Mouse (Mus musculus) kidney, postnatal 36 days (tissue): Measurements from ENCODE around the gene Fgfr2.
"Not testable (repeated sequence)": the region's sequence is repeated elsewhere in the genome, so short reads cannot be mapped to it uniquely, and the experiment has no call there.

ENCODE experiments used
- DNase-seq, 2 experiments: peaks; one replicate each; pipeline ENCODE4 v3.0.0; 2021 to 2022; ENCODE audit warnings: mixed read lengths in 2 of 2

The Fgfr2 gene

DNA sequence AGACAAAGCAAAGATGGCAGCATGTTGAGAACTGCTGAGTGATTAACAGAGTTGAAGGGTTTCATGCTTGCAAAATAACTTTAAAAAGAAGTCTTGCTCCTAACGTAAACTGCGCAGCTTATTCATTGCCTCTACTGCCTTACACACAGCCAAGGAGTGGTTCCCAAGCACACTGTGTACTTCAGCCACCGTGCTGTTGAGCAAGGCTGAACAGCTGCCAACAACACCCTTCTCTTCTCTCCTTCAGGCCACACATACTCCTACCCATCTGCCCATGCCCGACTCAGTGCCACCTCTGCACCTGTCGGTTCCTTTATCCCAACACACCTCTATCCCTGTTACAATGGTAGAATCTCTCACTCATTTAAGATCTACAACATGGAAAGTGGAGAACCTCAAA, 2620.1 kb downstream of the Fgfr2 start:
- DNase-seq, result no peak

DNA sequence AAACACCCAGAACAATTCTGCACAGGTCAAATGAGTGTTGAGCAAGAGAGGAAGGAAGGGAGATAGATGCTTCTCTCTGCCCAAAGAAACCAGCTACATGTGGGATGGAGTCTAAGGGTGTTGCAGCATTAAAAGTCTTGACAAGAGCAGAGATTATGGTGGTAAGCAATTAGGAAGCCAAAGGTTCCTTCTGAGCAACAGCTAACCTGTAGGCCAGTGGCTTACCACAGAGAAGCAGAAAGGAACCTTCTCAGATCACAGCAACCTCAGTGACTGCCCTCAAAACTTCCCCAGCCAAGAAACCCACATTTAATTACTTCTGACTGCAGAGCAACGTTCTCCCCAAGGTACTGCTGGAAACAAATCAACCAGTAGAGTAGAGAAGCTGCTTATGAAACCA, 2621.7 kb downstream of the Fgfr2 start:
- DNase-seq, result no peak

DNA sequence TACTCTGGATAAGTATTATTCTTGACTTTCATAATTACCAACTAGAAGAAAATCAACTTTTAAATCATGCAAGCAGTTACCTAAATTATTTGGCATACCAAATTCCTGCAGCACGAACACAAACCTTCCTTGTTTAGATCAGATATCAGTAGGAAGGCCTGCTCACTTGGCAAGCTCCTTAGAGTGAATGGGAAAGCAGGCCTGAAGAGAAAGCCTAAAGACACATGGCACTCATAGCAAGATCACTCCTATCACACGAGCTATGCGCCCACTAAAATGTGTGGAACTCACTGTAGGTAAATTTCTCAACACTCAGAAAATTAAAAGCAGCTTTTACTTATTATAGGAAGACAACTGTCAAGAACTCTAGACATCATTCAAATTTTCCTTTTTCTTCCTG, 2629.8 kb downstream of the Fgfr2 start:
- no peak for DNase-seq

DNA sequence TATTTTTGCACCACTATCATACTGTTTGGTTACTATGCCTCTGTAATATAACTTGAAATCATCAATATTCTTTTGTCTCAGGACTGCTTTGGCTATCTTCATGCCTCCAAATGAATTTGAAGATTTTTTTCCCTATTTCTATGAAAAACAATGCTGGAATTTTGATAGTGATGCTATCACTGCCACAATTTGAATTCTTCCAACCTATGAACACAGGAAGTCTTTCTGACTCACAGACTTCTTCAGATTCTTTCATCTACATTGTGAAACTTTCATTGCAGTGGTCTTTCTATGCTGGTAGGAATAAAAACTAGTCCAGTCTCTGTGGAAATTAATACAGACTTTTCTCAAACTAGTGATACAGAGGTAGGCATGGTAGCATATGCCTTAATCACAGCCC, 2631.1 kb downstream of the Fgfr2 start:
- no peak for DNase-seq

DNA sequence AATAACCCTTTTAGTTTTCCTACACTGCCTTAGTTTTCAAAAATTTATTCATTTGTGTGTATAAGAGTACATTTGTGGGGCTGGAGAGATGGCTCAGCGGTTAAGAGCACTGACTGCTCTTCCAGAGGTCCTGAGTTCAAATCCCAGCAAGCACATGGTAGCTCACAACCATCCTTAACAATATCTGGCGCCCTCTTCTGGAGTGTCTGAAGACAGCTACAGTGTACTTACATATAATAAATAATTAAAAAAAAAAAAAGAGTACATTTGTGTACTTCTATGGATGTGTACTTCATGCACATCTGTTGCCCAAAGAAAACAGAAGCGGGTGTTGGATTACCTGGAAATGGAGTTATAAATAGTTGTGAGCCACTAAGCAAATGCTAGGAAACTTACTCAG, 2644.1 kb downstream of the Fgfr2 start:
- DNase-seq, result peak in 1 of 2 experiments; percentile 13

DNA sequence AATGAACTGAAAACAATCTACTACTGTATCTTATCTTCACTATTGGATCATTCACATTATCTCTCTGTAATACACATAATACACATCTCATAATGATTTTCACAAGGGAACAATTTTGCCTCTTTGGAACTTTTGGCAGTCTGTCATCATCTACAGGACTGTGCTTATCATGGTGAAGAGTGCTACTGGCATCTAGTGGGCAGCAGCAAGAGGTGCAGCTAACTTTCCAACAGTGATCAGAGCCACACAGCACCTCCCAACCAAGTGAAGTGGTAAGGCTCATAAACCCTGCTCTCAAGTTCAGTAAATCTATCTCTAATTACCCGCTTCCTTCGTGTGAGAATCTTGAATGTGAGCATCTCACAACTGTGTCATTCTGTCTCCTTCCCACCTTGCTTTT, 2647.2 kb downstream of the Fgfr2 start:
- DNase-seq, result peak; percentile 44 to 60

DNA sequence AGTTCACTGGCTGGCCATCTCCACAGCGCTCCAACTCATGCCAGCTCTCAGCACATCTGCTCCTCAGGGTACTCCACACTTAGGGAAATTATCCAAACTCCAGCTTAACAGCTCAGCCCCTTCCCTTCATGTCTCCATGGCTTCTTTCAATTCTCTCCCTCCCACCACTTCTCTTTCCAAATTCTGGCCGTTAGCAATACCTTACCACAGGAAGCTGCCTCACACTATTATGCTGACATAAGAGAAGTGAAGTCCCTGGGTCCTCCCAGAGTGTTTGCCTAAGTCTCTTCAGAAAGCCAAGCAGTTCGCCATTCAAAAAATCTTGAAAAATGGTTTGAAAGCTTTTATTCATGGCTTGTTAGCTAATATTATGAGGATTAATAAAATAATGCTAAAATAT, 2649.3 kb downstream of the Fgfr2 start:
- no peak for DNase-seq

DNA sequence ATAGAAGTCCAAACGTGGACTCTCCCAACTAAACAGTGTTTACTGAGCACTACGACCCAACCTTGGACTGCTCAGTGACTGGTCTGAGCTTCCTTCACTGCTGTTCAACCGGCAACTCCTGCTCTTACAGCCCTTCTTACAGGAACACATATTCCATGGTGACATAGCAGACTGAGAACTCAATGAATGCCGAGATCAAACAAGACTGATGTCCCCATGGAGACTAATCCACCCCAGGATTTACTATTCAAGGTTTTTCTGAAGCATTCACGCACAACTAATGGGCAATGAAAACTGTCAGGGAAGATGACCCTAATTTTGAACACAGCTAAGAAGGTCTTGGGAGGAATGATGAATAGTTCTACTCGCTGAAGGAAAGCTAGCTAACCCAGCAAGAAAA, 2650.5 kb downstream of the Fgfr2 start:
- no peak for DNase-seq

DNA sequence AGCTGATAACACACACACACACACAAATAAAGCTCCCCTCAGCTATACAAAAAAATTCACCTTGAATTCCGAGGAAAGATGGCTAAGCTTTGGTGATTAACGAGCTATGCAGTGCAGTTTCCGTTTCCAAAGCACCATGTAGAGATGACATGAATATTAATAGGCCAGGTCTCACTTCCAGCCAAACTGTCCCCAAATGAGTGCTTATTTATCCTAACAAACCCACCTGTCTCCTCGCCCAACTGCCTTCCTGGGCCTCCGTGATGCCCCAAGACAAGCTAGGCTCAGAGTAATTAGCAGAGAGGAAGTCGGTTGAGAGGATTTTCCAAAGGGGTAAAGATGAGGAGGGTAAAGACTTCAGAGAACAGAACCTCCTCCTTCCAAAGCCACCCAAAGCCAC, 2652.1 kb downstream of the Fgfr2 start:
- no peak for DNase-seq

DNA sequence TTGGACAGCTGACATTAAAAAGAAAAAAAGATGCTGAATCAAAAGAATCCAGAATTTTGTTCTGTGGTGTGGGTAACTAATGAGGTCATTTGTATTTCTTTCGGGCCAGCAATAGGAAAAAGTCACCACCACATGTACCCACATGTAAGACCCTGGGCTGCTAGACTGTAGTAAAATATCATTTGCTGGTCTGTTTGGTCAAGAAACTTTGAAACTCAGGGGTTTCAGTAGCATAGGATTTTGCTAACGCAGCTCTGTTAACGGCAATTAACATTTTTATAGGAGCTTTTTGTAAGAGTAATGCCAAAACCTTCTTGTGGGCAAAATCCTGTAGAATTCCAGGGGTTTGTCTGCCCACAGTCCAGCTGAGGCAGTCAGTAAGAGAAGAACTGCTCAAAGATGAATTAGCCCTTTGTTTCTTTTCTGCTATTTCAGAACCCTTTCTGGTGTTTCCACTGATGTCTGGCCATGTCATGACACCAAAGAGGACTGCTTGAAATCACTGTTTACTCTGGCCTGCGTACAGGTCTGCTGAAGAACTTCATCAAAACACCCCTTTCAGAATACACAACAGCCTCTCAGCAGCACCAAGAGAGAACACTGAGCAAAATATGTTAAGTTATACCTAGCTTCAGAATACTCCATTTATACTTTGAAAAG, 2667.4 kb downstream of the Fgfr2 start:
- peak in 1 of 2 experiments; percentile 12 for DNase-seq

DNA sequence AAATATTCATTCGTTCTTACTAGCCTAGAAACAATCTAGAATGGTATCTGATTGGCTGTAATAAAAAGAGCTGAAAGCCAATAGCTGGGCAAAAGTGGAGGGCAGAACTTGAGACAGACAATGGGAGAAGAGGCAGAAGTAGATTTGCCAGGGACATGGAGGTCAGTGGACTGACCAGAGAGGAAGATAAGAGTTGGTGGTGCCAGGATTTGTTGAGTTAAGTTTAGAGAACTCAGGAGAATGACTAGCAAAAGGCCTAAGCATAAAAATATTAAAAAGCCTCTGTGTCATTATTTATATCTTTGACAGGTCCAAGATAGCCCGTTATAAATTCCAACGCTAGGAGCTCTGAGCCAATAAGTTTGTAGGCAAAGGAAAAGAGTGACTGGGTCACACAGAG, 2668.9 kb downstream of the Fgfr2 start:
- no peak for DNase-seq

DNA sequence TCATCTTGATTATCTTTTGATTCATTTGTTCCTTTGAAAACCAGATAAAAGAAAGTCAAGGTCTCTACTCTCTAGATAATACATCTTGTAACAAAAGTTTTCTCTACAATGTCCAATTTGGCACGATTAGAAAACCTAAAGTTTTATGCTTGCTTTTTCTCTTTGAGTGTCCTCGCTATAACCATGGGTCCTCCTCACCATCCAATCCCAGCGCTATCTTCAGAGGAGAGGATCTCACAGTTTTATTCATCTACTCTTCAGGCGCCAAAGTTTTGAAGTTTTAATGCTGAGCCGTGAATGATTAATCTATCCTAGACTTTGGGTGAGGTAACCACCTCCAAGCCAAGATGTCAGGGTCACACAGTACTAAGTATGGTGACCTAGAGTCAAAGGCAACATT, 2687.4 kb downstream of the Fgfr2 start:
- no peak for DNase-seq

DNA sequence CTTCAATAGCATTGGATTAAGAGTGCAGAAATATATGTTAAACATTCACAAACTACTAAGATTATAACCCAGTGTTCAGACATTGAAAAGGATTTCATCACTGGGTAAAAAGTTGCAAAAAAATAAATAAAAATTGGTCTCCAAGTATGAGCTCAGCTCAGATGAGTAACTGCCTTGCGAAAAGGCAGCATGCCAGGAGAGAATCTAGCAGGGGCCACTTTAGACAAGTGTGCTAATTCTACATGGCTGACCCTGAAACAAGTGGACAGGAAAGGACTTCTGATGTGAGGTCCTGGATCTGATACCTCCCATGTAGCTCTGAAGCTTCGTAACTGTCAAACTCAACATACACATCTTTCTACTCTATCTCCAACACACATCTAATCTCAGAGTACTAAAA, 2691.0 kb downstream of the Fgfr2 start:
- no peak for DNase-seq

DNA sequence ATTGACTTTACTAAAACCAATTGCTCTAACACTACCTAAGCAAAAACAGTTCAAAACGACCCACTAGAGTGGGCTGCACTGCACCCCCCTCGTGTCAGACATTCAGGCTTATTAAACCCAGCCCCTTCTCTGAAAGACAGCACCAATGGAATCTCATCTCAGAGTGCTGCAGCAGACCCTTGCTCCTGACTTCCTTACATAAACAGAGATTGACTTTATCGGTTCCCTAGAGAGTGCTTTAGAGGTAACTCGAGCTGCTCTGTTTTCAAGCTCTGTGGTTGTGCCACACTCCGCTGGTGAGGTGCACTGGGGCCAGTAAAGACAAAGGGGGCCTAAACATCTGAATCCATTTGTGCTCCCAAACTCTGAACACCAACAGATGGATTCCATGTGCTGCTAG, 2696.6 kb downstream of the Fgfr2 start:
- no peak for DNase-seq

DNA sequence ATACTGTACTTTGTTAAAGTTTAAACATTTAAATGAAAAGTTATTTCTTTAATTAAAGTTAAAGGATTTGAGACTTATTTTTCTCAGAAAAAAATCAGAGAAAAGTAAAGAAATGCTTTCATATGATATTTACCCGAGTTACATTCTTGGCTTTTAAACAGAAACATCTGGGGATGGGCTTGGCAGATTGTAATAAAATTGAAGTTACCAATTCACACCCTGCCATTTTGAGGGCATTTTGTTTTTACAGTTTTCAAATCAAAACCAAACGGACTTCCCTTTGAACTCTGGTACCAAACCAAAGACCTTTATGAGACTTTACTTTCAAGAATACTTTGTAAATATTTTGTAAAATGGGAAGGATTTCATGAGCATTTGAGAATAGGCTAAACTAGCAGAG, 2697.2 kb downstream of the Fgfr2 start:
- no peak for DNase-seq

DNA sequence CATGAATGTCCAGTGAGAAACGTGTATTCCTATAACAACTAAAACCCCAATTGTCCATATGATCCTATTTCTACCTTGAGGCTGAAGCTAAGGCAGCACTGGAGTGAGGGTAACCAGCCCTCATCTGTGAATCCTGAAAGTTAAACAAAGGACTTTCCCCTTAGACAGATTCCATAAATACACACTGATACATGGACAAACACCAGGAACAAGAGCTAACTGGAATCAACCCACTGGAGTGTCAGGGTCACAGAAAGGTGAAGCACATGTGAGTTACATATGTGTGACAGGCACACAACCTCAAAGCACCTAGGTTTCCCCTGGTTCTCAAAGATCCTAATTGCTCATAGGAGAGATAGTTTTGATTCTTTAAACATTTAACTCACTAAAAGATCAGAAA, 2703.2 kb downstream of the Fgfr2 start:
- no peak for DNase-seq

DNA sequence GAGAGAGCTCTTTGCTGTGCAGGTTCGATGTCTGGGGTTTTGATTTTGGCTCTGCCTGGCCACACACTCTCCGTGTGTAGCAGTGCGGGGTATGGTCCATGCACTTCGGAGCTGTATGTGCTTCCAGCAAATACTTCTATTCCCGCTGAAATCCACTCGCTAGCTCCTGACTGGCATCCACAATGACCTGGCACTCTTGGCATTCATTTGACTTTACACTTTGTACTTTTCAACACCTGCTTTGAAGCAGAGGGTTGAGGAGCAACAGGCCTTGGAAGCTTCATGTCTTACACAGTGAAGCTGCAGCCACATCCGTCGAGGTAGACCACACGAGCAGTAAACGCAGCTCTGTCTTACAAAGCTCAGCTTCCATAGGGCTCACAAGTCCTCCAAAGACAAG, 2715.5 kb downstream of the Fgfr2 start:
- peak; percentile 7 for DNase-seq

DNA sequence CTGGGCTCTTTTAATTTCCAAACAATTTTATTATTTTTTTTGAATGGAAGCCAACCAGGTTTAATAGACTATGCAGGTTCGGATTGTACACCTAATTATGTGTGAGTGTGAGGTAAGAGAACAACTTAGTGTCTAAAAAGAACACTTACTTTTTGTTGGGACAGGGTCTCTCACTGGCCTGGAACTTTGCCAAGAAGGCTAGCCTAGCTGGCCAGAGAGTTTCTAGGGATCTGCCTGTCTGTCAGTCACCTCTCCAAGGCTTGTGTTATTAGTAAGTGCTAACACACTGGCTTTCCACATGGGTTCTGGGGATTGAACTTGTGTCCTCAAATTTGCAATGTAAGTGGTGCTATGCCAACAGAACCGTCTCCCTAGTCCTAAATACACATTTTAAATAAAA, 2719.8 kb downstream of the Fgfr2 start:
- DNase-seq, result no peak

DNA sequence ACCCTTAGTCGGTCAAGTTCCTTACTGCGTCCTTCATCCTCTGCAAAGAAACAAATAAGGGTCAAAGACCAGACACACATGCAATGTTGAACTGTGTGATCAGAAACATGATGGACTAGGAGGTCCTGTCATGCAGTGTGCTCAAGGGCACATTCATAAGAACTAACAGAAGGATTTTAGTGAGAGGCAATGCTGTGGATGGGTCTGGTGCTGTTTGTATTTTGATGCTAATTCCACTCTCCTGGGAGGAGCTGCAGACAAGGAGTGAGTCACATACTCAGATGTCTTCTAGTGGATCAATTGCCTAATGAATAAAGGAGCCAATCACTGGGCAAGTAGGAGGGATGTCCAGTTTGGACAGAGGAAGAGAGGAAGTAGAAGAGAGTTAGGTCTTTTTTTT, 2728.5 kb downstream of the Fgfr2 start:
- no peak for DNase-seq

DNA sequence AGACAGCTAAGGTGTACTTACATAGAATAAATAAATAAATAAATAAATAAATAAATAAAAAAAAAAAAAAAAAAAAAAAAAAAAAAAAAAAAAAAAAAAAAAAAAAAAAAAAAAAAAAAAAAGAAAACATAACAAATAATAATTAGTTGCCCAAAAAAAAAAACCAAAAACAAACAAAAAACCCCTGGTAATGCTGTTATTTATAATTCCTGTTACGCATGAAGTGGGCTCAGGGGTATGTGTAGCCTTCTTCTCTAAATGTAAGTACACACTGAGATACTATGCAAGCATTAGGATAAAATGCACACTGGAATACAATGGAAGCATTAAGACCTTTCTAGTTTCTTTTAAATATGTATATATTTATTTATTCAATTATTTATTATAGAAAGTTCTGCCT, 2733.1 kb downstream of the Fgfr2 start:
- DNase-seq, result not testable (repeated sequence)

DNA sequence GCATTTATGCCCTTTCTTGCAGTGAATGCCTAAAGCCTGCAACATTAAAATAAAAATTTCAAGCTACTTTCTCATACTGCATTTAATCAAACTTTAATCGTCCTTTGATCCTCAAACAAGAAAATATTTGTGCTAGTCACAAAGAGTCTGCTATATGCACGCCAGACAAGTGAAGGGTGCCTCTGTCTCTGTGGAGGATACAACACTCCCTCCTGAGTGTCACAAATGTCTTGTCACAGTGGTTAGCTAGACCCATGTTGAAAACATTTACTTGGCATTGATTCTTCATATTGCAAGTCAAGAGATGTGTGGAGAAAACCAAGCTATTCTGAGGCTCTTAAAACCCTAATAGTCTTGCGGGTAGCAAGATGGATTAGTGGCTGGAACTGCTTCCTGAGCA, 2736.8 kb downstream of the Fgfr2 start:
- no peak for DNase-seq

DNA sequence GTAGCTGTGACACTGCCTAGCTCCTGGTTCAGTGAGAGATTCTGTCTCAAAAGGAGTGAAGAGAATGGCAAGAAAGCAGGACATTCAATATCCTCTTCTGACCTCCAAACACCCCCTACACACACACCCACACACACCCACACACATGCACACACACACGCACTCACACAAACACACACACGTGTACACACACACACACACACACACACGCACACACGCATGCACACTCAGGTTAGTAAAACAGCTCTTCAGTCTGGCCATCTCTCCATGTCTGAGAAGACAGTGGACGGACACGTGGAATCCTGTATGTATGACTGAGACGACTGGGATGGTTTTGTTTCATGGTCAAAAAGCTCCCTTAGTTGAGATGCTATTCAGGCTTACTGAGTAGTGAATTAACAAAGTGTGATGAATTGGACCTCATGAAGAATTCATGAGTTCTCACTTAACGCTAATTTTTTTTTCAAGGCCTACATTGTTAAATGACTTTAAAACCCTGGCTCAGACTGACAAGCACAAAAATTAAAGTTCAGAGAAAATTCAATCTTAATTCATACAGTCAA, 2737.3 kb downstream of the Fgfr2 start:
- DNase-seq, result no peak

DNA sequence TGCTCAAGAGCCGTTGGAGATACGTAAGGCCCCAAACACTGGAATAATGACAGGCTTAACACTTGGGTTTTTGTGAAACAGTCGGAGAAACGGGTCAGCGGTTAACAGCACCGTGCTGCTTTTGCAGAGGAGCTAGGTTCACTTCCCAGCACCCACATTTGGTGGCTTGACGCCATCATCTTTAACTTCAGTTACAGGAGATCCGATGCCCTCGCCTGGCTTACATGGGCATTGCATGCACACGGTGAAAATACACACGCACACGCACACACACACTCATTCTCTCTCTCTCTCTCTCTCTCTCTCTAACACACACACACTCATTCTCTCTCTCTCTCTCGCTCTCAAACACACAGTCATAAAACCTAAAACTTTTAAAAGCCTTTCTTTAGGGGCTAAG, 2741.0 kb downstream of the Fgfr2 start:
- DNase-seq, result no peak

DNA sequence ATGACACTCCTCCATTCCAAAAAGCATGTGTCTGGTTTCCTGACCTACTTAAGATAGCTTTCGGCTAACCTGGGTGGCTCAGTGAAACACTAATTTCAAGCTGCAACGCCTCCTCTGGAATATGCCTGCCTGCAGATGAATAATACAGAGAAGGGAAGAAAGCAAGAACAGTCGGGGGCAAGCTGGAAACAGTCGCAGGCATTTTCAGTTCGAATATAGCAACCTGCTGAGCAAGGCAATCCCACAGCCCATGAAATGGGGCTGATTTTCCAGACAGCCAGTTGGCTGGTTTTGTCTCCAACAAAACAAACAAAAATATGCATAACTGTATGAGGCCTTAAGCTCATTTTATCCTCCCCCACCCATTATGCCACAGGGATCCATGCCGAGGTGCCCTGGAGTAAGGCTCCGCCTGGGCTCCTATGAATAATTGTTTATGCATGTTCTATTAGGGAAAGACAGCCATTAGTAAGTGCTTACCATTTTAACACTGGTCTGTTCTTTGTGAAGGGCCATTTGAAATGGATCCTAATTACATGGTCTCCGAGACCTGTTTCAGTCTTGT, 2741.7 kb downstream of the Fgfr2 start:
- no peak for DNase-seq
